Mouse (Mus musculus) embryo, embryonic 10 days (tissue): ENCODE measurements around the gene Ccsap.
A peak's percentile ranks its signal among the peaks of the same experiment; 100 is the strongest.
"Not testable (repeated sequence)": the region's sequence is repeated elsewhere in the genome, so short reads cannot be mapped to it uniquely, and the experiment has no call there.

Experiments
- DNase-seq: peaks from one replicate; pipeline ENCODE4 v3.0.0-alpha.2; 2015; ENCODE audit warnings: low spot score

Gene Ccsap

GRCm38 (mm10) chr8:123835451-123835850, 24.6 kb downstream of the Ccsap start:
- DNase-seq = peak; percentile 79

GRCm38 (mm10) chr8:123832757-123833156, 27.3 kb downstream of the Ccsap start:
- peak; percentile 18 for DNase-seq

- no peak for DNase-seq
Observed at GRCm38 (mm10) chr8:123827523-123827922, 32.5 kb downstream of the Ccsap start.

- no peak for DNase-seq
Observed at GRCm38 (mm10) chr8:123826758-123827157, 33.3 kb downstream of the Ccsap start.

- peak; percentile 75 for DNase-seq
Observed at GRCm38 (mm10) chr8:123826001-123826400, 34.0 kb downstream of the Ccsap start.

GRCm38 (mm10) chr8:123823532-123824123, 36.4 kb downstream of the Ccsap start:
- DNase-seq = no peak

GRCm38 (mm10) chr8:123823111-123823510, 36.9 kb downstream of the Ccsap start:
- no peak for DNase-seq

GRCm38 (mm10) chr8:123820780-123821179, 39.2 kb downstream of the Ccsap start:
- no peak for DNase-seq

- DNase-seq = no peak
Observed at GRCm38 (mm10) chr8:123819683-123820610, 40.1 kb downstream of the Ccsap start.

GRCm38 (mm10) chr8:123817747-123818146, 42.3 kb downstream of the Ccsap start:
- DNase-seq = no peak

GRCm38 (mm10) chr8:123816939-123817338, 43.1 kb downstream of the Ccsap start:
- no peak for DNase-seq

GRCm38 (mm10) chr8:123815325-123815724, 44.7 kb downstream of the Ccsap start:
- DNase-seq = no peak

- DNase-seq = no peak
Observed at GRCm38 (mm10) chr8:123813892-123814266, 46.1 kb downstream of the Ccsap start.

GRCm38 (mm10) chr8:123813173-123813891, 46.7 kb downstream of the Ccsap start:
- no peak for DNase-seq

GRCm38 (mm10) chr8:123812227-123812626, 47.8 kb downstream of the Ccsap start:
- DNase-seq = no peak

- DNase-seq = not testable (repeated sequence)
Observed at GRCm38 (mm10) chr8:123809342-123809741, 50.7 kb downstream of the Ccsap start.

- no peak for DNase-seq
Observed at GRCm38 (mm10) chr8:123808671-123809070, 51.3 kb downstream of the Ccsap start.

GRCm38 (mm10) chr8:123807852-123808573, 52.0 kb downstream of the Ccsap start:
- DNase-seq = no peak

GRCm38 (mm10) chr8:123807024-123807431, 53.0 kb downstream of the Ccsap start:
- DNase-seq = peak; percentile 60

GRCm38 (mm10) chr8:123806374-123806935, 53.6 kb downstream of the Ccsap start:
- peak; percentile 38 for DNase-seq

GRCm38 (mm10) chr8:123805718-123806373, 54.2 kb downstream of the Ccsap start, which contains the start of gene Rab4a:
TSS of gene Rab4a (plus strand) at chr8:123805985.
- DNase-seq = peak; percentile 86
